Mouse (Mus musculus) forebrain, embryonic 15.5 days (tissue): ENCODE measurements at regions not wholly inside any gene's neighbourhood (a gene's known extent, or its start where the extent isn't known, plus 50 kb on each side); places are given as distances from the start of the nearest gene placed in this dataset.

ENCODE experiments used
- ATAC-seq: fragments of 200-750 bp; cut with Nextera tagmentation; replicated peaks from 2 replicates; pipeline ENCODE4 v1.8.0; 2017; ENCODE audit warnings: mild to moderate bottlenecking, moderate TSS enrichment, moderate library complexity
- H3K27ac ChIP-seq: fragments of 300-500 bp; sonication (generic); replicated peaks from 2 replicates; pipeline ENCODE4 v1.5.1; 2015; ENCODE audit warnings: mild to moderate bottlenecking, inconsistent platforms
- H3K27me3 ChIP-seq: fragments of 300-500 bp; sonication (generic); 2 replicates; pipeline ENCODE4 v1.6.1; 2015; ENCODE audit warnings: inconsistent platforms
- H3K36me3 ChIP-seq: fragments of 300-500 bp; sonication (generic); 2 replicates; pipeline ENCODE4 v1.6.1; 2015; ENCODE audit warnings: mild to moderate bottlenecking, inconsistent platforms
- H3K4me1 ChIP-seq: fragments of 300-500 bp; sonication (generic); 2 replicates; pipeline ENCODE4 v1.6.1; 2015; ENCODE audit warnings: inconsistent platforms
- H3K4me2 ChIP-seq: fragments of 300-500 bp; sonication (generic); replicated peaks from 2 replicates; pipeline ENCODE4 v1.6.1; 2015; ENCODE audit warnings: mild to moderate bottlenecking, inconsistent platforms
- H3K4me3 ChIP-seq: fragments of 300-500 bp; sonication (generic); 2 replicates; pipeline ENCODE4 v1.5.1; 2015; ENCODE audit warnings: mild to moderate bottlenecking, inconsistent platforms
- H3K9ac ChIP-seq: fragments of 300-500 bp; sonication (generic); replicated peaks from 2 replicates; pipeline ENCODE4 v1.6.1; 2015; ENCODE audit warnings: mild to moderate bottlenecking, inconsistent platforms
- H3K9me3 ChIP-seq: fragments of 300-500 bp; sonication (generic); 2 replicates; pipeline ENCODE4 v1.6.1; 2016; ENCODE audit warnings: inconsistent platforms
- WGBS: fragments of 180-500 bp; shearing (Covaris S2); methylation state at CpG from one replicate; pipeline ENCODE4 v1.1.7; 2015; ENCODE audit warnings: mixed read lengths; 5-methylcytosine and 5-hydroxymethylcytosine counted together

DNA sequence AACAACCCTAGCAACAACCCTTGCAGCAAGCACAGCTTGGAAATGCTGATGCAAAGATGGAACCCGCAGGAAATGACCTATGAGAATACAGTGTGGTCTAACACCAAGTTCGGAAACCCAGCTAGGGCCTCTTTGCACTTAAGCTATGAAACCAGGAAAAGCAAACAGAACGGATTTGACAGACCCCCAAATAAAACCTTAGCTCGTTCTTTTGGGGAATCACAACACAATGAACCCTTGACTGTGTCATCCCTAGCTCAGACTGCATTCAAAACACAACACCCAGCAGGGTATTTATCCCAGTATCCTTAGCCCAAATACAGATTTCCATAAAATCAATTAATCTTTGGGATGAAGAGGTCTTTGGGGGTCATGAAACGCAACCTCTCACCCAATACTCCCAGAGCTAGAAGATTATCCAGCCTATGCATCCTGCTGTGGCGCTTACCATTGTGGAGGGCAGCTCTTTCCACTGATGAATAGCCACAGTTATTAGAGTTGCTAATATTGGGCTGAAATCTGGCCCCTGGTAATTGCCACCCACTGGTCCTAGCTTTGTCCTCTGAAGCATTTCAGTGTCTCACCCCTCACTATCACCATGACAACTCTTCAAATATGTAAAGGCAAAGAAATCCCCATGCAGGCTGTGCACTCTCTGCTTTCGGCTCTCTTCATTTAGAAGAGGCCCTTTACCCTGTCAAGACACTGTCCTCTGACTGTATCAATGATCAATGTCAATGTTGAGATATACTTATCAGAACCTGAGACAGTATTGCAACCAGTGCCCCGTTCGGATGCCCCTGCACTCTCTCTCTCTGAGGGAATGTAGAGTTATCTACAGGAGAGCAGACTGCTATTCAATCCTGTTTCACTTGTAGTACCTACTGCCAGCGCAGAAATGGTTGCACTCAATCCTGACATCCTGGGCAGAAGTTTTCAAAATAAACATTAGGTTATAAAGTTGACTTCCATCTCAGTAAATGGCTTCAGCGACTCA, 277.7 kb downstream of the Ube2cbp start:
- no peak overlapping the region for H3K4me3 ChIP-seq
- 26% methylated on average over 11 of the region's 11 CpGs for WGBS
- H3K9me3 ChIP-seq = no peaks in the 10 kb centered on the region
- 0 out of 2 replicates have a peak, but pooled peaks have one; percentile 46 for ATAC-seq
- no peak overlapping the region for H3K4me2 ChIP-seq
- H3K36me3 ChIP-seq = no peaks in the 10 kb centered on the region
- H3K4me1 ChIP-seq = no peaks in the 10 kb centered on the region
- no peak overlapping the region for H3K9ac ChIP-seq
- no peaks in the 10 kb centered on the region for H3K27me3 ChIP-seq
- no peak overlapping the region for H3K27ac ChIP-seq

DNA sequence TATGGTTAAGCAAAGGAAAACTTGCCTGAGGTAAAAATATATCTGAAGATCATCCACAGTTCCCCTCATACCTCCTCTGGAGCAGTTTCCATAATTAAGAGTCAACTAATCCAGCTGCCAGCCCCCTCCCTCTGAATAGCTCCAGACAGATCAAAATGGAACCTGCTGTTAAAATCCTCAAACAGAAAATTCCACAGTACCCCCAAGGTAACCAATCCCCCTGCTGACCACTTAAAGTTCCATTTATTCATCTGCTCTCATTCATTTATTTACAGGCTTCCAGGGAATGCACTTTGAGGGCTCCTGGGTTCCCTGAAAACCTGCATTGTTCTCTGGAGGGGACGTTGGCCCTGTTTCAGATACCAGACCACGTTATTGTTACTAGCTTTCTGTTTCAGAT, 275.9 kb downstream of the Ube2cbp start:
- Histone ChIP-seq H3K9me3 (no peaks in the 10 kb centered on the region), H3K4me3 (no peak overlapping the region), H3K4me1 (no peaks in the 10 kb centered on the region), H3K36me3 (no peaks in the 10 kb centered on the region), H3K27me3 (no peaks in the 10 kb centered on the region), H3K4me2 (no peak overlapping the region), H3K9ac (no peak overlapping the region), H3K27ac (no peak overlapping the region)
- no peak for ATAC-seq
- 1% methylated on average over 2 of the region's 2 CpGs for WGBS

DNA sequence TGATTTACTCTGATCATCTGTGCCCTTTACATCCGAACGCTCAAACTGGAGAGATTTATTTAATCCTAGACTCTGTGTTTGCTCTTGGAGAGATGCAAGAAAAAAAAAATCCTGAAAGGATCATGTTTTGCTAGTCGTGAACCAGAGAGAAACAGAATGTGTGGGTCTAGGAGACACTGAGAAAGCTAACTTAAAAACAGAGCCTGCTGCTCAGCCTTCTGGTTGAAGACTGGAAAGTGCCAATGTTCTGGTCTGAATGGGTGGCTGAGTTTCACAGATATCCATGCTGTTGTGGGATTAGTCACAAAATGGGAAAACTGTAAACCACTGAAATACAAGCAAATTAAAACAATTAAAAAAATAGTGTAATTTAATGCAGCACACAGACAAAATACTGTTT, 259.7 kb downstream of the Ube2cbp start:
- WGBS = 71% methylated on average over 3 of the region's 3 CpGs
- Histone ChIP-seq H3K27ac (no peak overlapping the region), H3K4me2 (no peak overlapping the region), H3K9me3 (no peaks in the 10 kb centered on the region), H3K4me1 (no peaks in the 10 kb centered on the region), H3K27me3 (no peaks in the 10 kb centered on the region), H3K36me3 (no peaks in the 10 kb centered on the region), H3K9ac (no peak overlapping the region), H3K4me3 (no peak overlapping the region)
- ATAC-seq = no peak

- no peak overlapping the region for H3K27ac ChIP-seq
- no peak overlapping the region for H3K4me2 ChIP-seq
- H3K27me3 ChIP-seq = no peaks in the 10 kb centered on the region
- H3K36me3 ChIP-seq = no peaks in the 10 kb centered on the region
- no peak overlapping the region for H3K9ac ChIP-seq
- H3K4me1 ChIP-seq = no peaks in the 10 kb centered on the region
- ATAC-seq = no peak
- no peaks in the 10 kb centered on the region for H3K9me3 ChIP-seq
- WGBS = 80% methylated on average over 5 of the region's 5 CpGs
- H3K4me3 ChIP-seq = no peak overlapping the region
Observed at GRCm38 (mm10) chr9:86208334-86208925, 256.3 kb downstream of the Ube2cbp start.

DNA sequence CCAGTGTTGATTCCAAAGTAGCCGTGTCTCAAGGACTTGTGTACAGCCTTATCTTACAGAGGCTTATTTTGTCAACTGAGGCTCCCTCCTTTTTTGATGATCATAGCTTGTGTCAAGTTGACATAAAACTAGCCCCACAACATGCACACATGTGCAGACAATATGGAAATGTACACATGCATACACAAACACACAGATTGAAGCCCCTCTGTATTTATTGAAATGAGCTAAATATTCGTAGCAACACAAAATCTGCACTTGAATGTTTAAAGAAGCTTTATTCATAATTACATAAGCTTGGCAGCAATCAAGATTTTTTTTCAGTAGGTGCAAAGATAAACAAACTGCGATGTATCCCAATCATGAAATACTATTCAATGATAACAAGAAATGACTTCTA, 253.5 kb downstream of the Ube2cbp start:
- Histone ChIP-seq H3K4me2 (no peak overlapping the region), H3K27ac (no peak overlapping the region), H3K36me3 (no peaks in the 10 kb centered on the region), H3K27me3 (no peaks in the 10 kb centered on the region), H3K4me1 (no peaks in the 10 kb centered on the region), H3K4me3 (no peak overlapping the region), H3K9me3 (no peaks in the 10 kb centered on the region), H3K9ac (no peak overlapping the region)
- ATAC-seq = peak; percentile 61; the same call in 1 of the 2 replicates
- WGBS = 74% methylated on average over 3 of the region's 3 CpGs

- H3K4me3 ChIP-seq = no peak overlapping the region
- ATAC-seq = no peak
Observed at GRCm38 (mm10) chr9:86219669-86220068, 245.1 kb downstream of the Ube2cbp start.

DNA sequence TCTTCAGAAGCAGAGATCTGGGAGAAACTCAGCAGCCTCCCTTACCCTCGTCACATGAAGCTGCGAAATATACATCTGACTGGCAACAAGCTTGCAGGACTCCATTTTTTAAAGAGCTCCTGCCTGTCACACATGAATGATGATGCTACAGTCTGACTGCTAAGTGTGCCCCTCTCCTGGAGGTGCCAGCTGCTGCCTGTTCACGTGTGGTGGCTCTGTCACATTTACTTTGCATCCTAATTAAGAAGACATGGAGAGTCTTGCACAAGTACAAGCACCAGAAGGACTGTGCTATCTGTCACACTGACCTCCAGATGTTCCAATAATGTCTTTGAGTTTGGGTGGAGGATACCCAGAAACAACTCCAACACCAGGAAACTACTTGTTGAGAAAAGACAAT, 240.2 kb downstream of the Ube2cbp start:
- Histone ChIP-seq H3K4me1 (no peaks in the 10 kb centered on the region), H3K27ac (no peak overlapping the region), H3K36me3 (no peaks in the 10 kb centered on the region), H3K4me2 (no peak overlapping the region), H3K9me3 (no peaks in the 10 kb centered on the region), H3K27me3 (no peaks in the 10 kb centered on the region), H3K4me3 (no peak overlapping the region), H3K9ac (no peak overlapping the region)
- no peak for ATAC-seq
- 57% methylated on average over 3 of the region's 3 CpGs for WGBS

More at GRCm38 (mm10) chr9:86219669-86220068, 245.1 kb downstream of the Ube2cbp start:
- Histone ChIP-seq H3K4me2 (no peak overlapping the region), H3K27ac (no peak overlapping the region), H3K27me3 (no peaks in the 10 kb centered on the region), H3K9ac (no peak overlapping the region), H3K36me3 (no peaks in the 10 kb centered on the region), H3K9me3 (no peaks in the 10 kb centered on the region), H3K4me1 (no peaks in the 10 kb centered on the region)
- 89% methylated on average over 4 of the region's 4 CpGs for WGBS

- Histone ChIP-seq H3K36me3 (no peaks in the 10 kb centered on the region), H3K27me3 (no peaks in the 10 kb centered on the region), H3K4me3 (no peak overlapping the region), H3K9ac (no peak overlapping the region), H3K4me2 (no peak overlapping the region), H3K4me1 (peaks cover 13% of the 10 kb centered on the region), H3K9me3 (no peaks in the 10 kb centered on the region), H3K27ac (no peak overlapping the region)
- WGBS = 7% methylated on average over 7 of the region's 7 CpGs
- ATAC-seq = no peak
Observed at GRCm38 (mm10) chr9:86230673-86231350, 233.9 kb downstream of the Ube2cbp start.

DNA sequence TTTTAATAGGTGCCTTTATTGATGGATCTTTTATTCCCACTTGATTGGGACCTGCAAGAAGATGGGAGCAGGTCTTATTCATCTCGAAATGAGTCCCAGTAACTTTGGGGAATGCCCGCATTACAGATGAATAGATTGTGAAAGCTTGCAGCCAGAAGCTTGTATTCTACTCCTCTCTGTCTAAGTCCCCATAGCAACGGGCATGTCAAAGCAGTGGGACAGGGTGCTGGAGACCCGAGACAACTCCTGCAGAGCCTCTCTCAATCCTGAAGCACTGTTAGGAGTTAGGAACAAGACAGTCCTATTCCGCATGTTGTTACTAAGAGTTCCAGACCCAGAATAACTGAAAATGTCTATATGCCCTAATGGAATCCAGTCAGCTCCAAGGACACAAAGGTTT, 233.1 kb downstream of the Ube2cbp start:
- Histone ChIP-seq H3K27me3 (no peaks in the 10 kb centered on the region), H3K4me1 (peaks cover 13% of the 10 kb centered on the region), H3K9me3 (no peaks in the 10 kb centered on the region), H3K4me3 (no peak overlapping the region), H3K9ac (no peak overlapping the region), H3K36me3 (no peaks in the 10 kb centered on the region), H3K27ac (no peak overlapping the region), H3K4me2 (no peak overlapping the region)
- WGBS = 9% methylated on average over 5 of the region's 5 CpGs
- peak; percentile 83 for ATAC-seq

GRCm38 (mm10) chr9:86232174-86232573, 232.6 kb downstream of the Ube2cbp start:
- no peak overlapping the region for H3K27ac ChIP-seq
- peak; percentile 78 for ATAC-seq
- no peak overlapping the region for H3K9ac ChIP-seq
- H3K27me3 ChIP-seq = no peaks in the 10 kb centered on the region
- H3K4me3 ChIP-seq = no peak overlapping the region
- no peaks in the 10 kb centered on the region for H3K36me3 ChIP-seq
- WGBS = 22% methylated on average over 1 of the region's 1 CpGs
- no peaks in the 10 kb centered on the region for H3K9me3 ChIP-seq
- H3K4me2 ChIP-seq = no peak overlapping the region
- H3K4me1 ChIP-seq = peaks cover 13% of the 10 kb centered on the region

GRCm38 (mm10) chr9:86233775-86234174, 231.0 kb downstream of the Ube2cbp start:
- Histone ChIP-seq H3K9ac (no peak overlapping the region), H3K4me1 (peaks cover 13% of the 10 kb centered on the region), H3K9me3 (no peaks in the 10 kb centered on the region), H3K36me3 (no peaks in the 10 kb centered on the region), H3K4me2 (no peak overlapping the region), H3K27me3 (no peaks in the 10 kb centered on the region), H3K27ac (no peak overlapping the region), H3K4me3 (no peak overlapping the region)
- 81% methylated on average over 7 of the region's 7 CpGs for WGBS
- no peak for ATAC-seq

DNA sequence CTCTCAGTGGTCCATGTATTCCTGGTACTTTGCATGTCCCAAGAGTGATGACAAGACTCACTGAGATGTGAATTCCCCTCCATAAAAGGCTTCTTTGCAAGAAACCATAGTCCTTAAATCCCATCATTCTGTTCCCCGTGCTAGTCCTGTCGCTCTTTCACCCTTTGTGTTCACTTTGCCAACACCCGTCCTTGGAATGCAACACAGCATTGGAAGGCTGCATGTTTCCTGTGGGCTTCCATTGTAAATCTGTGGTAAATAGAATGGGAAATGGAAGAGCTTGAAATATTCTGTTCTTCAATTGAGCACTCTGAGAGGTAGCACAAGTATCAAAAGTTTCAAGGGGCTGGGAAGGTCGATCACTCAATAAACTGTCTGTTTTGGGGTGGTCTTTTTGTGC, 226.1 kb downstream of the Ube2cbp start:
- Histone ChIP-seq H3K4me3 (no peak overlapping the region), H3K27me3 (no peaks in the 10 kb centered on the region), H3K4me1 (no peaks in the 10 kb centered on the region), H3K27ac (no peak overlapping the region), H3K36me3 (no peaks in the 10 kb centered on the region), H3K4me2 (no peak overlapping the region), H3K9me3 (no peaks in the 10 kb centered on the region), H3K9ac (no peak overlapping the region)
- 50% methylated on average over 4 of the region's 4 CpGs for WGBS
- no peak for ATAC-seq
